Mouse (Mus musculus) heart, embryonic 14.5 days (tissue): Measurements from ENCODE around the gene Abi3bp. TPM values are rescaled to one million over a fixed set of nuclear protein-coding genes. Genes with fewer than 3 reads are reported as not detected.

Source experiments
- ATAC-seq: fragments of 200-750 bp; cut with Nextera tagmentation; 2 replicates; pipeline ENCODE4 v1.8.0; 2017; ENCODE audit warnings: low read depth, moderate TSS enrichment; ENCODE audit not compliant: insufficient number of reproducible peaks, insufficient read depth, low FRiP score
- H3K27ac ChIP-seq, 2 experiments: fragments of 200-500 bp in 1 of 2; fragments of 300-500 bp in 1 of 2; sonication (generic) in 1 of 2; replicated peaks in 1 of 2; 2 replicates each; pipeline ENCODE4 v1.5.1; 2012 to 2014; ENCODE audit warnings: low read depth in 2 of 2, low read length in 2 of 2, control low read depth in 1 of 2, mild to moderate bottlenecking in 1 of 2, mixed read lengths in 1 of 2; ENCODE audit not compliant: control insufficient read depth in 1 of 2, insufficient read depth in 1 of 2
- H3K27me3 ChIP-seq: fragments of 300-500 bp; sonication (generic); 2 replicates; pipeline ENCODE4 v1.6.1; 2014; ENCODE audit warnings: mild to moderate bottlenecking, low read length, control low read depth; ENCODE audit not compliant: control insufficient read depth, insufficient read depth
- H3K36me3 ChIP-seq: fragments of 300-500 bp; sonication (generic); 2 replicates; pipeline ENCODE4 v1.6.1; 2014; ENCODE audit warnings: mild to moderate bottlenecking, control low read depth, low read length, mixed read lengths; ENCODE audit not compliant: control insufficient read depth, insufficient read depth
- H3K4me1 ChIP-seq, 2 experiments: fragments of 200-500 bp in 1 of 2; fragments of 300-500 bp in 1 of 2; sonication (generic) in 1 of 2; 2 replicates each; pipeline ENCODE4 v1.6.1; 2012 to 2014; ENCODE audit warnings: low read length in 2 of 2, control low read depth in 1 of 2, mixed read lengths in 1 of 2; ENCODE audit not compliant: control insufficient read depth in 2 of 2, insufficient read depth in 2 of 2
- H3K4me2 ChIP-seq: fragments of 300-500 bp; sonication (generic); 2 replicates; pipeline ENCODE4 v1.6.1; 2014; ENCODE audit warnings: mild to moderate bottlenecking, low read length
- H3K4me3 ChIP-seq, 2 experiments: fragments of 200-500 bp in 1 of 2; fragments of 300-500 bp in 1 of 2; sonication (generic) in 1 of 2; 2 replicates each; pipeline ENCODE4 v1.5.1; 2012 to 2014; ENCODE audit warnings: low read length in 2 of 2, mild to moderate bottlenecking in 2 of 2, control low read depth in 1 of 2, low read depth in 1 of 2, moderate library complexity in 1 of 2; ENCODE audit not compliant: control insufficient read depth in 1 of 2, insufficient read depth in 1 of 2
- H3K9ac ChIP-seq: fragments of 300-500 bp; sonication (generic); 2 replicates; pipeline ENCODE4 v1.6.1; 2014; ENCODE audit warnings: mild to moderate bottlenecking, low read length
- H3K9me3 ChIP-seq: fragments of 300-500 bp; sonication (generic); 2 replicates; pipeline ENCODE4 v1.6.1; 2016; ENCODE audit warnings: low read length, control low read depth; ENCODE audit not compliant: control insufficient read depth
- WGBS: fragments of 180-500 bp; shearing (Covaris S2); extraction: QIAGEN DNeasy Blood & Tissue Kit; methylation state at CpG from one replicate; pipeline ENCODE4 v1.1.7; 2014; 5-methylcytosine and 5-hydroxymethylcytosine counted together
- polyA plus RNA-seq: library from polyadenylated mRNA; unstranded; fragments of >200 nt; fragmentation: Nextera tagmentation; extraction: Ambion mirVana; gene quantifications from 2 replicates; pipeline ENCODE4 v1.2.1, GENCODE M21; 2014

Gene Abi3bp
- polyA plus RNA-seq, 1 experiment from 2014 or later = 4.7 TPM

DNA sequence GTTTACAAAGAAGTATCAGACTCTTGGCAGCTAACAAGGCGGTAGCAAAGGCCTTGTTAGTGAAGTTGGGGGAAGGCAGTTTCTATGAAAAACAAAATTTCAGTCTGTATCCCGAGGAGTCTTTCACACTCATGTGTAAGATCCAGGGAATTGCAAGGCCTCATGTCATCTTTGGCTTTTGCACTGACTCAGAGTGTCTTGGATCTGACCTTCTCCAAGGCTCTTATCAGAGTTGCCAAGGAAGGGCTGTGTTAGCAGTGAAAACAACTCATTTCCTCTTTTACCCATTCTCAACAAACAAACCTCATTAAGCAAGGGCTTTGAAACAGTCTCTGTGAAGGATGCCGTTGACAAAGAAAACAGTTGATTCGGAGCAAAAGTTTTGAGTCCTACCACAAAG, 17.6 kb downstream of the Abi3bp start:
- no peaks in the 10 kb centered on the region for H3K27me3 ChIP-seq
- no peaks in the 10 kb centered on the region for H3K9me3 ChIP-seq
- H3K4me1 ChIP-seq = no peaks in the 10 kb centered on the region
- H3K4me3 ChIP-seq = no peak overlapping the region
- H3K27ac ChIP-seq = peak overlapping the region; percentile 41 to 49; a peak in 3 of 4 replicates
- H3K4me2 ChIP-seq = no peak overlapping the region
- H3K9ac ChIP-seq = no peak overlapping the region
- no peaks in the 10 kb centered on the region for H3K36me3 ChIP-seq
- WGBS = 51% methylated on average over 4 of the region's 4 CpGs
- ATAC-seq = no peak

DNA sequence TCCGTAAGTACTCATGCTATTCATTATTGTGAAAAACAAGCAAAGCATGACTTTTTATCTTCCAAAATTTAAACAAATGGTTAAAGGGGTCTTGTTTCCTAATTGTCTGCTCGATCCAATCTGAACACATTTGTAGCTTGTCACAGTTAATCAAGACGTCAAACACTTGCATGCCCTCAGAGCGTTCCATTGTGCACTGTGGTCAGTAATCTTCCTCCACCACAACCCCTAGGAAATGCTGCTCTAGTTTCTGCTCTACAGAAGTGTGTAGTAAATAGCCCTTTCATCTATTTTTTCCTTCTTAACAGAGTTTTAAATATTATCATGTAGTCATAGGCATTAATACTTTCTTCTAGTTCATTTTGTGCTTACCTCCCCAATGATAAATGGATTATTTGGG, 19.1 kb downstream of the Abi3bp start:
- 54% methylated on average over 4 of the region's 4 CpGs for WGBS
- Histone ChIP-seq H3K4me3 (no peak overlapping the region), H3K4me2 (no peak overlapping the region), H3K9me3 (no peaks in the 10 kb centered on the region), H3K27ac (no peak overlapping the region), H3K9ac (no peak overlapping the region), H3K36me3 (no peaks in the 10 kb centered on the region), H3K4me1 (0 out of 4 replicates have a peak, but pooled peaks cover 0 to 3% of the 10 kb centered on the region in 2 experiments), H3K27me3 (no peaks in the 10 kb centered on the region)
- no peak for ATAC-seq

DNA sequence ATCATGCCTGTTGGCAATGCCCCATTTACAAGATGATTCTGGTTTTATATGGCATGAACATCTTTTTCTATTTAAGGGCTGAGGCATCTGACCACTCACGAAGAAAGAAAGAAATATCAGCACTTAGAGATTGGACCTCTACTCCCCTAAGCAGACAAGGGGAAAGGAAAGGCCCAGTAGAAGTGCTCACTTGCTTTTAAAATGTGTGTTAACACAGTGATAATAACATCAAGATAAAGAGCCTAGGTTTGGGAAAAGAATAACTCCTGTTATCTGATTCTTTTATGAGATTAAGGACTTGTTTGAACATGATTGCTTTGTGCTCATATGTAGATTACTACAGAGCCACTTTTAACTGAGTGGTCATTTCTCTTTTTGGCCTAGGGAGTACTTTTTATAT, 21.0 kb downstream of the Abi3bp start:
- Histone ChIP-seq H3K4me2 (no peak overlapping the region), H3K36me3 (no peaks in the 10 kb centered on the region), H3K9ac (no peak overlapping the region), H3K4me1 (0 out of 4 replicates have a peak, but pooled peaks cover 0 to 6% of the 10 kb centered on the region in 2 experiments), H3K27ac (no peak overlapping the region), H3K27me3 (no peaks in the 10 kb centered on the region), H3K4me3 (no peak overlapping the region), H3K9me3 (no peaks in the 10 kb centered on the region)
- WGBS = 30% methylated on average over 1 of the region's 1 CpGs
- no peak for ATAC-seq

DNA sequence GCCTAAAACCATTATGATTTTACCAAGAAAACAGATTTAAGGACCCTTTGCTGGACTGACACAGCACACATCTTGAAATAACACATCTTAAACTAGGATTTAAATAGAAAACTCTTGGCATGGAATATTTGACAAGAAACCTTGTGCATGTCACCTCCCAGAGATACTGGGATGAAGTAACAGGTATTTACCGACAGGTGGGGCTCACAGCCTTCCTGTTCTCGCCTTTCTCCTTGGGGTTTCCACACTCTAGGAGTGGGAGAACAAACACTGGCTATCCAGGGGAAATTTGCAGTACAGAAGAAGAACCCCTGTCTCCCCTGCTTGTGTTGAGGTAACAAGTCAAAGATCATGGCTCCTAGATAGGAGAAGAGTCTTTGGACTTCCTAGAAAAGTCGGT, 22.8 kb downstream of the Abi3bp start:
- 40% methylated on average over 3 of the region's 3 CpGs for WGBS
- ATAC-seq = no peak

DNA sequence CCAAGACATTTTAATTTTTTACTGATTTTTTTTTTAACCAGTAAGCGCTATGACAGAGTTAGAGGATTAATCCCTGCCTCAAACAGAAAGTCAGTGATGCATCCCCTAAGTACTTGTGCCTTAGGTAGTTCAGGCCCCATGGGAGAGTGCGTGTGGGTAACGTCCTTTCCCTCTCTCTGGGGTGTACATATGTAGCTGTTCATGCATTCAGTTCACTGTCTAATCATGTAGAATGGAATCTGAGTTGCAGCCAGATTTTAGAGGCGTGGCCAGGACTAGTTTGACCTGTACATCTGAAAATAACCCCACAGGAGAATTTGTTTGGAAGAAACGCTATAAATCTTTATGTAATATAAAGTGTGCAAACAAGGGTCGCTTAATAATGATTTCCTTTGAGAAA, 23.4 kb downstream of the Abi3bp start:
- Histone ChIP-seq H3K9ac (no peak overlapping the region), H3K27me3 (no peaks in the 10 kb centered on the region), H3K4me3 (no peak overlapping the region), H3K27ac (no peak overlapping the region), H3K36me3 (no peaks in the 10 kb centered on the region), H3K9me3 (no peaks in the 10 kb centered on the region), H3K4me1 (0 out of 4 replicates have a peak, but pooled peaks cover 0 to 6% of the 10 kb centered on the region in 2 experiments), H3K4me2 (no peak overlapping the region)
- 67% methylated on average over 6 of the region's 6 CpGs for WGBS
- ATAC-seq = no peak; the same call in 1 of the 2 replicates

More for the DNA sequence above, 22.8 kb downstream of the Abi3bp start:
- H3K27ac ChIP-seq = no peak overlapping the region
- no peaks in the 10 kb centered on the region for H3K9me3 ChIP-seq
- H3K4me1 ChIP-seq = 0 out of 4 replicates have a peak, but pooled peaks cover 0 to 6% of the 10 kb centered on the region in 2 experiments
- H3K4me3 ChIP-seq = no peak overlapping the region
- H3K9ac ChIP-seq = no peak overlapping the region
- H3K4me2 ChIP-seq = no peak overlapping the region
- H3K27me3 ChIP-seq = no peaks in the 10 kb centered on the region
- no peaks in the 10 kb centered on the region for H3K36me3 ChIP-seq

DNA sequence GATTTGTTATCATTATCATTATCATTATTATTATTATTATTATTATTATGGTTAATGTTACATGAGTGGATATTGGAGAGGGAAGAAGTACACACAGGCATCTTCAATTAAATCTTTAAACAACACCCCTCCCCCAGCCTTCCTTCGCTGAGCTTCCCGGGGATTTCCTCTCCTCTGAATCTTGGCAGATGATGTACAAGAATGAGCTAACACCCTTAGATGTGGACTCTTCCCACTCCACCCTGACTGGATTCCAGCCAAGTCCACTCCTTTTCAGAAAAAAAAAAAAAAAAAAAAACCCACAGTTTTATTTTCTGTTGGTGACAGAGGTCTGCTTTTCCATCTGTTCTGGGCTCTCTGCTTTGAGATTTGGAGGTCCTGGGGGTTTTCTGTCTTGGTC, 23.8 kb downstream of the Abi3bp start:
- Histone ChIP-seq H3K36me3 (no peaks in the 10 kb centered on the region), H3K27me3 (no peaks in the 10 kb centered on the region), H3K4me3 (no peak overlapping the region), H3K4me2 (no peak overlapping the region), H3K9me3 (no peaks in the 10 kb centered on the region), H3K4me1 (0 out of 4 replicates have a peak, but pooled peaks cover 0 to 6% of the 10 kb centered on the region in 2 experiments), H3K9ac (no peak overlapping the region), H3K27ac (no peak overlapping the region)
- peak; percentile 64; the same call in 1 of the 2 replicates for ATAC-seq
- 50% methylated on average over 2 of the region's 2 CpGs for WGBS

DNA sequence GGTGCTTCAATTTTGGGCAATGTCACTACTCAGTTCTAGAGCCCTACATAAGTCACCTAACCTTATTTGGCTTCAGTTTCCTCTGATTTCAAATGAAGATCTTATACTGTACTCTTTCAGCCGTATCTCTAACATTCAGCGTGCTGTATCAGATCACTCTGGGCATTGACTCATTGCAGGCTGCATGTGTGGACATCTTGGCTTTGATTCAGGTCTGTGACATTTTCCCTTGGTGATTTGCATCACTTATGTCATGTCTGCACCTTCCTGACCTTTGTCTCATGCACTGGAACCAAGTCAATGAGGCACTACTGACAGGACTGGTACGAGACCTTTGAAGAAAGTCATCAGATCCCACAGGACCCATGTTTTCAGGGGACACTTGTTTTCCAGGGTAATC, 24.5 kb downstream of the Abi3bp start:
- Histone ChIP-seq H3K36me3 (no peaks in the 10 kb centered on the region), H3K9ac (no peak overlapping the region), H3K4me2 (no peak overlapping the region), H3K4me3 (no peak overlapping the region), H3K4me1 (0 out of 4 replicates have a peak, but pooled peaks cover 0 to 6% of the 10 kb centered on the region in 2 experiments), H3K27me3 (no peaks in the 10 kb centered on the region), H3K27ac (no peak overlapping the region), H3K9me3 (no peaks in the 10 kb centered on the region)
- WGBS = 55% methylated on average over 3 of the region's 3 CpGs
- ATAC-seq = no peak

DNA sequence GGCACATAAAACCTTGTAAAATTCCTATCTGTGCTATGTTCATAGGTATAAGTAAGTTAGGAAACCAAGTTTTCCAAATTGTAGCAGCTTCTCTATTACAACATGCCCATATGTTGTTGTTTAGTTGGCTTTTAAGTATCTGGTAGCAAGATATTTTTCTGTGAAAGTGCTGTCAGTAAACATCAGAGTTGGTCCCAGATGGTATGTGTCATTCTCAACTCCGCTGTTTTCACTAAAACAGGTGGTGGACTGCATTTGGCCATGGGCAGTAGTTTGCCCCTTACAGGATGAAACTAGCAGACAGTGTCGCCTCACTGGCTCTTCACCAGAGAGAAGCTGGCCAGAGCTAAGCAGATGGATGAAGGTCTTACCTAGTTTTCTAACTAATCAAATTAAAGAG, 26.3 kb downstream of the Abi3bp start:
- Histone ChIP-seq H3K9me3 (no peaks in the 10 kb centered on the region), H3K4me3 (no peak overlapping the region), H3K36me3 (no peaks in the 10 kb centered on the region), H3K9ac (no peak overlapping the region), H3K27ac (no peak overlapping the region), H3K27me3 (no peaks in the 10 kb centered on the region), H3K4me1 (0 out of 4 replicates have a peak, but pooled peaks cover 0 to 6% of the 10 kb centered on the region in 2 experiments), H3K4me2 (no peak overlapping the region)
- WGBS = 79% methylated on average over 2 of the region's 2 CpGs
- no peak for ATAC-seq
